Mouse (Mus musculus) embryonic facial prominence, embryonic 10.5 days (tissue): ENCODE data around the gene Gm9573. TPM values are rescaled to one million over a fixed set of nuclear protein-coding genes. Genes with fewer than 3 reads are reported as not detected.

ENCODE experiments used
- DNase-seq: peaks from one replicate; pipeline ENCODE4 v3.0.0-alpha.2; 2017; ENCODE audit warnings: low spot score
- H3K27ac ChIP-seq: fragments of 300-500 bp; sonication (generic); replicated peaks from 2 replicates; pipeline ENCODE4 v1.5.1; 2016; ENCODE audit warnings: mild to moderate bottlenecking
- H3K27me3 ChIP-seq: fragments of 300-500 bp; sonication (generic); replicated peaks from 2 replicates; pipeline ENCODE4 v1.6.1; 2016; ENCODE audit warnings: low read depth, mild to moderate bottlenecking; ENCODE audit not compliant: poor library complexity, severe bottlenecking
- H3K36me3 ChIP-seq: fragments of 300-500 bp; sonication (generic); replicated peaks from 2 replicates; pipeline ENCODE4 v1.6.1; 2016; ENCODE audit warnings: mild to moderate bottlenecking, moderate library complexity
- H3K4me1 ChIP-seq: fragments of 300-500 bp; sonication (generic); 2 replicates; pipeline ENCODE4 v1.6.1; 2016
- H3K4me3 ChIP-seq: fragments of 300-500 bp; sonication (generic); 2 replicates; pipeline ENCODE4 v1.5.1; 2016; ENCODE audit warnings: mild to moderate bottlenecking, moderate library complexity
- H3K9me3 ChIP-seq: fragments of 300-500 bp; sonication (generic); 2 replicates; pipeline ENCODE4 v1.6.1; 2016; ENCODE audit warnings: mild to moderate bottlenecking
- WGBS: fragments of 180-500 bp; shearing (Covaris S2); methylation state at CpG from one replicate; pipeline ENCODE4 v1.1.7; 2016; 5-methylcytosine and 5-hydroxymethylcytosine counted together
- polyA plus RNA-seq: library from polyadenylated mRNA; unstranded; fragments of >200 nt; fragmentation: Nextera tagmentation; extraction: Ambion mirVana; gene quantifications from 2 replicates; pipeline ENCODE4 v1.2.1, GENCODE M21; 2016

Gm9573 gene
- polyA plus RNA-seq, 1 experiment from 2014 or later = not detected

DNA sequence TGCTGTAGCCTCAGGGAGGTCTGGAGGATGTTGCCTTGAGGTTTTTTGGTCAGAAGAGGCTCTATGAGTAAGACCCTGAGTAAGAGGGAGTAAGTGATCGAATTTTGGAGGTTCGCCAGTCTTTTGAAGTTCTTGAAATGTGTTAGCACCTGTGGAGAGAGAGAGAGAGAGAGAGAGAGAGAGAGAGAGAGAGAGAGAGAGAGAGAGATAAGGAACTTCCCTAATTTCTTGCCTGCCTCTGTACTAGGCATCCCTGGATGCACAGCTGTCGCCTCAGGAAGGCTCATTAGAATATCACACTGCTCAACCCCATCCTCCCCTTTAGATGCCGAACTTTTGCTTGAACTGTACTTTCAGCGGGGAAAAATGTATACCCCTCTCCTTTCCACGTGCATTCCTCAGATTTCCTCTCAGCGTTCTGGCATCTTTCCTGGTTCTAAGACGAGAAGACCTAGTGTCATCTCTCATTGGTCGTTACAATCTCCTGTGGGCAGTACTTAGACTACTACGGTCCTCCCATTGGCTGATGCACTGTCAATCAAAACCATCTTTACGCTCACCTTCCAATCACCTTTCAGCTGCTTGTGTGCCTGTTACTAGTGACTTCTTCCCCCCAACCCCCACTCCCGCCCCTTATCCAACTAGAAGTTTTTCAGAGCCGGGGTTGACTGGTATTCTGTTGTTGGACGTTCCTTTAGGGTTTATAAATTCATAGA is 12.2 kb upstream of the Gm9573 start:
- H3K9me3 ChIP-seq = no peaks in the 10 kb centered on the region
- H3K27ac ChIP-seq = no peak overlapping the region
- peak overlapping the region; percentile 25; the same call in 1 of the 2 replicates for H3K4me3 ChIP-seq
- H3K4me1 ChIP-seq = 0 out of 2 replicates have a peak, but pooled peaks cover 20% of the 10 kb centered on the region
- peak; percentile 61 for DNase-seq
- 29% methylated on average over 14 of the region's 14 CpGs for WGBS
- H3K27me3 ChIP-seq = peaks cover 18% of the 10 kb centered on the region
- H3K36me3 ChIP-seq = no peaks in the 10 kb centered on the region

DNA sequence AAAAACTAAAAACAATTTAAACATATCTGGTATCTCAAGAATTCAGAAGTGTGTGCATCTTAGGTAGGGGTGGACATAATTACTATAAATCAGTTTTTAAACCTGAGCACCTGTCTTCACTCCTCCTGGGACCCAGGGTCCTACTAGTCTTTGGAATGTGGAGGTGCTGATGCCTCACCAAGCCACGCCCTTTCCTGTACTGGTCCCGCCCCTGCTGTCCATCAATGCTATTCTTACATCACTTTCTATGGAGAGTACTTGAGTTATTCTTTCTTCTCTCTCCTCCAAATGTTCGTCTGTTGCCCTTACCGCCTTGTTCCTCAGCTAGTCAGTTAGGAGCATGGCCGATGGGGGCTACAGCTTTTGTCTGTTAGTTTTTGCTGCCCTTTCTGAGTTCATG is 9.9 kb upstream of the Gm9573 start:
- H3K27me3 ChIP-seq = peaks cover 14% of the 10 kb centered on the region
- H3K9me3 ChIP-seq = no peaks in the 10 kb centered on the region
- H3K4me3 ChIP-seq = no peak overlapping the region
- DNase-seq = peak; percentile 37
- no peaks in the 10 kb centered on the region for H3K36me3 ChIP-seq
- H3K4me1 ChIP-seq = 0 out of 2 replicates have a peak, but pooled peaks cover 20% of the 10 kb centered on the region
- H3K27ac ChIP-seq = no peak overlapping the region
- WGBS = 38% methylated on average over 5 of the region's 5 CpGs

DNA sequence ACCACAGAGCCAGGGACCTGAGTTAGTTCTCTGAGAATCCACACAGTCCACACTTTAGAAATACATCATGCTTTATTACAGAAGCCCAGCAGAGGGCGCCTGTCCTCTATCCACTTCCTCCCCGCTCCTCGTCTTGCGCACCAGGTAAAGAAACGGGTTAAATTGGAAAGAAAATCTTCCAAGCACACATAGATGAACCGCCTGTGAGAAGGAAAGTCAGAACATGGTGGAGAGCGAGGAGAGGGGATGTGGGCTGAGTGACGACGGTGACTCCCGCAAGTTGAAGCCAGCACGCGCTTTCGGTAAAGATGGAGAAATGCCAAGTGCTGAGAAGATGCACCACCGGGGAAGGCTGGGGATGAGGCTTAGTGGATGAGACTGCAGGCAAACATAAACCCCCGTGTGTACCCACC is 9.3 kb upstream of the Gm9573 start:
- WGBS = 2% methylated on average over 15 of the region's 15 CpGs
- peak; percentile 78 for DNase-seq
- peaks cover 14% of the 10 kb centered on the region for H3K27me3 ChIP-seq

DNA sequence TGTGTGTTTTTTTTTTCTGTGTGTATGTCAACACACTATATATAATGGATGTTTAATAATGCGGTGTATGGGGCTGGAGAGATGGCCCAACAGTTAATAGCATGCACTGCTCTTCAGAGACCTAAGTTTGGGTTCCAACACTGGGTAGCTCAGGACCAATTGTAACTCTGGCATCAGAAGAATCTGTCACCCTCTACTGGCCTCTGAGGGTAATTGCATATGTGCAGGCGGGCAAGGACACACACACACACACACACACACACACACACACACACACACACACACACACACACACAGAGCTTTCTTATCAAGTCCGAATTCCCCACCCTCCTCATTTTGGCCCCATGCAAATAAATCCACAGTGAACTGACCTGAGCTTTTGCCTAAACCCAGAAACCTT is 8.8 kb upstream of the Gm9573 start:
- peaks cover 14% of the 10 kb centered on the region for H3K27me3 ChIP-seq
- H3K27ac ChIP-seq = no peak overlapping the region
- no peaks in the 10 kb centered on the region for H3K36me3 ChIP-seq
- 92% methylated on average over 3 of the region's 3 CpGs for WGBS
- no peak for DNase-seq
- H3K9me3 ChIP-seq = no peaks in the 10 kb centered on the region
- 0 out of 2 replicates have a peak, but pooled peaks cover 25% of the 10 kb centered on the region for H3K4me1 ChIP-seq
- H3K4me3 ChIP-seq = 0 out of 2 replicates have a peak overlapping the region, but pooled peaks have one; percentile 49

More for the DNA sequence above, 9.3 kb upstream of the Gm9573 start:
- Histone ChIP-seq H3K4me1 (0 out of 2 replicates have a peak, but pooled peaks cover 20% of the 10 kb centered on the region), H3K27ac (no peak overlapping the region), H3K36me3 (no peaks in the 10 kb centered on the region), H3K4me3 (peak overlapping the region; percentile 49), H3K9me3 (no peaks in the 10 kb centered on the region)

DNA sequence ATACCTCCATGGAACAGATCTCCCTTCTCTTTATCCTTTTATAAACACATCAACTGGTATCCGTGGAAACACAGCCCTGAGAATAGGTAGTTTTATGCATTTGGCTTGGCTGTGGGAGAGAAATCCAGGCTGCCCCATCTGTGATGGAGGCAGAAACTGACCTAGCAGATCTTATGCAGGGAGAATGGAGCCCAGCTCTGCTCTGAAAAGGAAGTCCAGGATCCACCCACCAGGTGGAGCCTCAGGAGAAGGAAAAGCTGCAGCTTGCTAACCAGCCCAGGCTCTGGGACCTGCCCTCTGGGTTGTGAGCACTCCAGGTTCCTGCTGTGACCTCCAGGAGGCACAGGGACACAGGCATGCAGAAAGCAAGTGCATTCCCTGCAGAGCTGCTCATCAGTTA is 7.6 kb upstream of the Gm9573 start:
- Histone ChIP-seq H3K27me3 (peaks cover 14% of the 10 kb centered on the region), H3K36me3 (no peaks in the 10 kb centered on the region), H3K27ac (no peak overlapping the region), H3K4me3 (no peak overlapping the region), H3K4me1 (0 out of 2 replicates have a peak, but pooled peaks cover 24% of the 10 kb centered on the region), H3K9me3 (no peaks in the 10 kb centered on the region)
- DNase-seq = peak; percentile 47
- 17% methylated on average over 1 of the region's 1 CpGs for WGBS

DNA sequence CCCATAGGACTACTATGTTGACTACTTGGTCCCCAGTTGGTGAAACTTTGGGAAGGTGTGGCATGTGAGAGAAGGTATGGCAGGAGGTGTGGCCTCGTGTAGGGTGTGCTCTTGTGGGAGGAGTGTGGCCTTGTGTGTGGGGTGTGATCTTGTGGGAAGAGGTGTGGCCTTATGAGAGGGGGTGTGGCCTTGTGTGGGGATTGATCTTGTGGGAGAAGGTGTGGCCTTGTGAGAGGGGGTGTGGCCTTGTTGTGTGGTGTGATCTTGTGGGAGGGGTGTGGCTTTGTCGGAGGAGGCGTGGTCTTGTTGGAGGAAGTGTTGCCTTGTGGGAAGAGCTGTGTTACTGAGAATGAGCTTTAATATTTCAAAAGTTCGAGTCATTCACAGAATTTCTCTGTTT is 9.3 kb downstream of the Gm9573 start:
- 79% methylated on average over 4 of the region's 4 CpGs for WGBS
- no peak for DNase-seq
- peaks cover 4% of the 10 kb centered on the region; the same call in 1 of the 2 replicates for H3K9me3 ChIP-seq
- no peak overlapping the region for H3K27ac ChIP-seq
- H3K36me3 ChIP-seq = no peaks in the 10 kb centered on the region
- H3K4me3 ChIP-seq = no peak overlapping the region
- H3K27me3 ChIP-seq = no peaks in the 10 kb centered on the region
- H3K4me1 ChIP-seq = no peaks in the 10 kb centered on the region

DNA sequence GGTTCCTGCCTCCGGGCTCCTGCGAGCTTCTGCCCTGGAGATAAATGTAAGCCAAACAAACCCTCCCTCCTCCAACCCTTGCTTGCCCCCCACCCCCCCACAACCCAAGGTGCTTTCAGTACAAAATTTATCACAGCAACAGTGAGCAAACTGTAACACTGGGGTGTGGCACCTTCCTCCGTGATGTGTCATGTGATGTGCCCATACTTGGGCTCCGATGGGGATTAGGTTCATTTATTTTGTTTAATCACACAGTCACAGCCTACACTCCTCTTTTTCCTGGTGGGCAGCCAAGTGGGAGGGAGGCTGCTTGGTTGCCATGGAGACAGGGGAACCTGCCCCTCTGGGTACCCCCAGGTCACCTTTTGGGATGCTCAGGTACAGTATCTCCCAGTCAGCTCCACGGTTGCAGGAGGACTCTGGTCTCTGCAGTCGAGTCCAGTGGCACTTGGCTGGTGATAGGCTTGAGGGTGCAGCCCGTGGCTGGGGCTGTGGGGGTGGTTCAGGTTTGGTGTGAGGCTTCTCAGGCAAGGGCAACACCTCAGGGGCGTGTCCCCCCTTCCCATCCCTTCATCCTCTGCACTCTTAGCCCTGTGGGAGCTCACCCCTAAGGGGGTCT is 24.6 kb downstream of the Gm9573 start:
- H3K36me3 ChIP-seq = no peaks in the 10 kb centered on the region
- H3K4me3 ChIP-seq = no peak overlapping the region
- H3K27ac ChIP-seq = no peak overlapping the region
- H3K9me3 ChIP-seq = no peaks in the 10 kb centered on the region
- WGBS = 59% methylated on average over 8 of the region's 8 CpGs
- 0 out of 2 replicates have a peak, but pooled peaks cover 3% of the 10 kb centered on the region for H3K4me1 ChIP-seq
- no peak for DNase-seq
- 0 out of 2 replicates have a peak, but pooled peaks cover 5% of the 10 kb centered on the region for H3K27me3 ChIP-seq

DNA sequence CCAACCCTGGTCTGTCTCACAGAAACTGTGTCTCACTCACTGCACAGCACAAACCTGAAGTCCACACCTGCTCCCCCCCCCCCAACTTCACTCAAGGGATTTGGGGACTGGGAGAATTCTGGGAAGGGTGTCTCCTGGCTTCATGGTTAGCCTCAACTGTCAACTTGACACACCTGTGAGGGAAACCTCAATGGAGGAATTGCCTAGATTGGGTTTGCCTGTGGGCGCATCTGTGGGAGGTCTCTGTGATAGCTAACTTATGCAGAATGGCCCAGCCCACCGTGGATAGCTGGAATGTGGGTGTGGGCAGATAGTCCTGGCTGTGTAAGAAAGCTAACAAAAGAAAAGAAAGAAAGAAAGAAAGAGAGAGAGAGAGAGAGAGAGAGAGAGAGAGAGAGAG is 25.2 kb downstream of the Gm9573 start, which contains the start of gene Sfta2:
Gene Sfta2, plus strand, starts transcription at position 301 of the 400 bp plus-strand sequence.
- H3K4me3 ChIP-seq = no peak within 1 kb of the TSS
- 65% methylated on average over 2 of the region's 2 CpGs for WGBS
- no peak within 1 kb of the TSS for H3K27ac ChIP-seq
- 0 out of 2 replicates have a peak, but pooled peaks cover 5% of the 10 kb centered on the region for H3K27me3 ChIP-seq
- no peaks in the 10 kb centered on the region for H3K9me3 ChIP-seq
- no peaks in the 10 kb centered on the region for H3K36me3 ChIP-seq
- DNase-seq = no peak
- H3K4me1 ChIP-seq = 0 out of 2 replicates have a peak, but pooled peaks cover 3% of the 10 kb centered on the region

DNA sequence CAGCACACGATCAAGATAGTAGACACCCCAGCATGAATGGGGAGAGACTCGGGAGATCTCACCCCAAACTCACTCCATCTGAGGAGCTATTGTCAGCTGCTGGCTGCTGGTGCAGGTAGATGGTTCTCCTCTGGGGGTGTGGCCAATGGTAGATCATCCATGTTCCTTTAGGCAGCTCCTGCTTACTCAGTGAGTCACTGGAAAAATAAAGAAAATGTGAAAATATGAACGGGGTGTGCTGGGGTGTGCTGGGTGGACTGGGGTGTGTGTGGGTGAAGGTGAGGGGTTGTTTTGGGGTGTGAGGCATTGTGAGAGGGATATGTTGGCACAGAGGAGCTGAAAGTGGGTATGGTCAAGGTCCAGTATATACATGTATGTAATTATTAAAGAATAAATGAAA is 29.0 kb downstream of the Gm9573 start:
- Histone ChIP-seq H3K36me3 (no peaks in the 10 kb centered on the region), H3K4me3 (no peak overlapping the region), H3K27ac (no peak overlapping the region), H3K27me3 (0 out of 2 replicates have a peak, but pooled peaks cover 5% of the 10 kb centered on the region), H3K4me1 (0 out of 2 replicates have a peak, but pooled peaks cover 3% of the 10 kb centered on the region), H3K9me3 (no peaks in the 10 kb centered on the region)
- DNase-seq = no peak
- 97% methylated on average over 3 of the region's 3 CpGs for WGBS

DNA sequence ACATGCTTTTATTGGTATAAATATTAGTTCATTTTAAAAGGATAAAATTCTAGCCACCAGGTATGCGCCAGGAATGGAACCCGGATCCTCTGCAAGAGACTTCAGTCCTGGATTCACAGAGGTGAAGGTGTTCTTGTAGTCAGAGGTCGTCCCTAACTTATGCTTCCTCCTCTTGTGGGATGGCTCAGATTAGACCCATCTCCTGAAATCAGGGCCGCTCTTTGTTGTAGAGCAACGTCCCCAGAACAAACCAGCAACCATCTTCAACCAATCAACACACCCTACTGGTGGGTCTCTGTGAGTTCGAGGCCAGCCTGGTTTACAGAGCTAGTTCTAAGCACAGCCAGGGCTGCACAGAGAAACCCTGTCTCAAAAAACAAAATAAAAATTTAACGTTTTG is 32.0 kb downstream of the Gm9573 start:
- Histone ChIP-seq H3K4me3 (no peak overlapping the region), H3K36me3 (no peaks in the 10 kb centered on the region), H3K9me3 (no peaks in the 10 kb centered on the region), H3K27ac (no peak overlapping the region), H3K27me3 (no peaks in the 10 kb centered on the region), H3K4me1 (no peaks in the 10 kb centered on the region)
- DNase-seq = no peak
- WGBS = 85% methylated on average over 7 of the region's 7 CpGs

DNA sequence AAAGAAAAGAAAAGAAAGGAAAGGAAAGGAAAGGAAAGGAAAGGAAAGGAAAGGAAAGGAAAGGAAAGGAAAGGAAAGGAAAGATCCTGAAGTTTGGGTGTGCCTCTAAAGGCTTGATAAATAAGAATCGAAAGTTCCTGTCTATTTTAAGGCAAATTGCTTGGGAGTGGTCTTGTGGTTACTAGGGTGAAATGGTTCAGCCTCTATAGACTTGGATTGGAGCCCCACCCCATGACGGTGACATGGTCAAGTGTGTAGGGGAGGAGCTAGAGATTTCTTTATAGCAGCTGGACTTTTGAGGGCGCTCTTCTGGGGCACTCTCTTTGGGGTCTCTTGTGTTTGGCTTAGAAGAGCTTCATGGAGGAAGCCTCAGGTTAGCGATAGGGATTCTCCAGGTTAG is 32.7 kb downstream of the Gm9573 start:
- no peaks in the 10 kb centered on the region for H3K9me3 ChIP-seq
- no peaks in the 10 kb centered on the region for H3K4me1 ChIP-seq
- H3K4me3 ChIP-seq = no peak overlapping the region
- DNase-seq = no peak
- no peaks in the 10 kb centered on the region for H3K36me3 ChIP-seq
- 41% methylated on average over 4 of the region's 4 CpGs for WGBS
- H3K27ac ChIP-seq = no peak overlapping the region
- no peaks in the 10 kb centered on the region for H3K27me3 ChIP-seq

DNA sequence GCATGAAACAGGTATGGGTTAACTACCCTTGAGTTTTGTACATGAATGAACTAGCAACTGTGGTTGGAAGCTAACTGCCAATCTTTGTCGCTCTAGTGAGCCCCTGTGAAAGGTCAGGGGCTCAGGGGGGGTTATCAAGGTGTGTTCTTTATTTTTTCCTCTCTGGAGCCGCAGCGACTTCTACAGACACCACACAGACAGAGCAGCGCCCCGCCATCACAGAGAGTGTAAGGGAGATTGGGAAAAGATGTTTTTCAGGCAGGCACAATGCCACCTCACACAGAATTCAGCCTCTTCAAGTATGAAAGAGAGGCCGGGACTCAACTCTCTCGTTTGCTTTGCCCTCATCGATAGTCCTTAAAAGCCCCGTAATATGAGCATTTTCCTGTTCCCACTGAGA is 34.3 kb downstream of the Gm9573 start:
- Histone ChIP-seq H3K36me3 (no peaks in the 10 kb centered on the region), H3K27ac (no peak overlapping the region), H3K9me3 (0 out of 2 replicates have a peak, but pooled peaks cover 2% of the 10 kb centered on the region), H3K4me1 (no peaks in the 10 kb centered on the region), H3K4me3 (no peak overlapping the region), H3K27me3 (no peaks in the 10 kb centered on the region)
- WGBS = 86% methylated on average over 9 of the region's 9 CpGs
- no peak for DNase-seq
